Mouse (Mus musculus) cerebellum, postnatal 10 days (tissue): Measurements from ENCODE around the gene Wdr83.
"Not testable (repeated sequence)": the region's sequence is repeated elsewhere in the genome, so short reads cannot be mapped to it uniquely, and the experiment has no call there.

Experiments used
- DNase-seq, 2 experiments: peaks; one replicate each; pipeline ENCODE4 v3.0.0; 2021; ENCODE audit warnings: mixed read lengths in 2 of 2

The Wdr83 gene

GRCm38 (mm10) chr8:85081216-85081555, at the start of gene Wdr83:
Gene Wdr83 (minus strand): TSS chr8:85081306.
- DNase-seq, result peak in 1 of 2 experiments; percentile 45

- DNase-seq, result no peak
Measured at GRCm38 (mm10) chr8:85123691-85124090, 42.6 kb upstream of the Wdr83 start.

- DNase-seq, result no peak
Measured at GRCm38 (mm10) chr8:85122995-85123394, 41.9 kb upstream of the Wdr83 start, which contains the start of gene Zfp791. Gene Zfp791 (minus strand): TSS chr8:85123095.

GRCm38 (mm10) chr8:85120251-85120650, 39.1 kb upstream of the Wdr83 start:
- not testable (repeated sequence) for DNase-seq

- DNase-seq, result peak; percentile 92 to 93
Measured at GRCm38 (mm10) chr8:85119052-85119981, 38.2 kb upstream of the Wdr83 start.

GRCm38 (mm10) chr8:85116984-85117383, 35.9 kb upstream of the Wdr83 start:
- no peak for DNase-seq

GRCm38 (mm10) chr8:85115501-85115900, 34.4 kb upstream of the Wdr83 start:
- no peak for DNase-seq

- DNase-seq, result no peak
Measured at GRCm38 (mm10) chr8:85113241-85113640, 32.1 kb upstream of the Wdr83 start.

- DNase-seq, result no peak
Measured at GRCm38 (mm10) chr8:85100076-85100665, 19.1 kb upstream of the Wdr83 start.

- DNase-seq, result no peak
Measured at GRCm38 (mm10) chr8:85096850-85097249, 15.7 kb upstream of the Wdr83 start.

- DNase-seq, result no peak
Measured at GRCm38 (mm10) chr8:85096196-85096595, 15.1 kb upstream of the Wdr83 start.

GRCm38 (mm10) chr8:85095566-85095965, 14.5 kb upstream of the Wdr83 start:
- no peak for DNase-seq

- no peak for DNase-seq
Measured at GRCm38 (mm10) chr8:85095051-85095450, 13.9 kb upstream of the Wdr83 start.

GRCm38 (mm10) chr8:85091526-85092090, 10.5 kb upstream of the Wdr83 start:
- DNase-seq, result no peak

GRCm38 (mm10) chr8:85090856-85091255, 9.8 kb upstream of the Wdr83 start:
- DNase-seq, result no peak

GRCm38 (mm10) chr8:85088771-85089170, 7.7 kb upstream of the Wdr83 start:
- no peak for DNase-seq

- DNase-seq, result no peak
Measured at GRCm38 (mm10) chr8:85086238-85086637, 5.1 kb upstream of the Wdr83 start.

GRCm38 (mm10) chr8:85084633-85085032, 3.5 kb upstream of the Wdr83 start:
- no peak for DNase-seq

GRCm38 (mm10) chr8:85083108-85083813, 2.2 kb upstream of the Wdr83 start, which contains the start of gene Man2b1:
Gene Man2b1 (plus strand): TSS chr8:85083270.
- DNase-seq, result peak; percentile 91 to 92

GRCm38 (mm10) chr8:85082169-85082568, 1.1 kb upstream of the Wdr83 start:
- DNase-seq, result not testable (repeated sequence)

GRCm38 (mm10) chr8:85080532-85081215, 432 bp downstream of the Wdr83 start, which contains the start of gene Wdr83os:
Gene Wdr83os (plus strand): TSS chr8:85080740.
- DNase-seq, result peak; percentile 71 to 77

- DNase-seq, result no peak
Measured at GRCm38 (mm10) chr8:85080214-85080531, 933 bp downstream of the Wdr83 start.
